Mouse (Mus musculus) liver, embryonic 11.5 days (tissue): Measurements from ENCODE around the gene Bicra. TPM values are rescaled to one million over a fixed set of nuclear protein-coding genes. Genes with fewer than 3 reads are reported as not detected.

Source experiments
- ATAC-seq: fragments of 200-750 bp; cut with Nextera tagmentation; replicated peaks from 2 replicates; pipeline ENCODE4 v1.8.0; 2017; ENCODE audit warnings: moderate number of reproducible peaks, mild to moderate bottlenecking, moderate TSS enrichment, moderate library complexity; ENCODE audit not compliant: low FRiP score
- DNase-seq: peaks from one replicate; pipeline ENCODE4 v3.0.0-alpha.2; 2017; ENCODE audit warnings: low spot score
- H3K27ac ChIP-seq: fragments of 300-500 bp; sonication (generic); 2 replicates; pipeline ENCODE4 v1.5.1; 2014; ENCODE audit warnings: mild to moderate bottlenecking, low read depth, low read length, control low read depth
- H3K27me3 ChIP-seq: fragments of 300-500 bp; sonication (generic); replicated peaks from 2 replicates; pipeline ENCODE4 v1.6.1; 2014; ENCODE audit warnings: low read length, mixed read lengths; ENCODE audit not compliant: control insufficient read depth, insufficient read depth
- H3K36me3 ChIP-seq: fragments of 300-500 bp; sonication (generic); 2 replicates; pipeline ENCODE4 v1.6.1; 2014; ENCODE audit warnings: mild to moderate bottlenecking, low read length, moderate library complexity, mixed read lengths; ENCODE audit not compliant: control insufficient read depth, insufficient read depth
- H3K4me1 ChIP-seq: fragments of 300-500 bp; sonication (generic); replicated peaks from 2 replicates; pipeline ENCODE4 v1.6.1; 2014; ENCODE audit warnings: low read length, mixed read lengths; ENCODE audit not compliant: control insufficient read depth, insufficient read depth
- H3K4me2 ChIP-seq: fragments of 300-500 bp; sonication (generic); 2 replicates; pipeline ENCODE4 v1.6.1; 2014; ENCODE audit warnings: mild to moderate bottlenecking, control low read depth, moderate library complexity
- H3K4me3 ChIP-seq: fragments of 300-500 bp; sonication (generic); 2 replicates; pipeline ENCODE4 v1.5.1; 2014; ENCODE audit warnings: low read depth, low read length, control low read depth
- H3K9ac ChIP-seq: fragments of 300-500 bp; sonication (generic); 2 replicates; pipeline ENCODE4 v1.6.1; 2014; ENCODE audit warnings: low read depth, low read length, control low read depth
- H3K9me3 ChIP-seq: fragments of 300-500 bp; sonication (generic); 2 replicates; pipeline ENCODE4 v1.6.1; 2016; ENCODE audit warnings: low read length, inconsistent platforms, mixed read lengths; ENCODE audit not compliant: control insufficient read depth
- WGBS: fragments of 180-500 bp; shearing (Covaris S2); extraction: QIAGEN DNeasy Blood & Tissue Kit; methylation state at CpG from one replicate; pipeline ENCODE4 v1.1.7; 2014; 5-methylcytosine and 5-hydroxymethylcytosine counted together
- polyA plus RNA-seq: library from polyadenylated mRNA; unstranded; fragments of >200 nt; fragmentation: Nextera tagmentation; extraction: Ambion mirVana; gene quantifications from 2 replicates; pipeline ENCODE4 v1.2.1, GENCODE M21; 2014

Bicra gene
- polyA plus RNA-seq, 1 experiment from 2014 or later, result 7.3 TPM

- Histone ChIP-seq H3K9ac (no peak overlapping the region), H3K4me3 (no peak overlapping the region), H3K36me3 (0 out of 2 replicates have a peak, but pooled peaks cover 3% of the 10 kb centered on the region), H3K4me1 (peaks cover 18% of the 10 kb centered on the region), H3K27me3 (no peaks in the 10 kb centered on the region), H3K4me2 (no peak overlapping the region), H3K27ac (no peak overlapping the region), H3K9me3 (no peaks in the 10 kb centered on the region)
- ATAC-seq, result no peak
- DNase-seq, result no peak
- 65% methylated on average over 5 of the region's 5 CpGs for WGBS
These were observed 45.5 kb downstream of the Bicra start for GRCm38 (mm10) chr7:16002171-16002570.

GRCm38 (mm10) chr7:16001691-16002090, 46.0 kb downstream of the Bicra start:
- Histone ChIP-seq H3K4me1 (peaks cover 18% of the 10 kb centered on the region), H3K4me2 (no peak overlapping the region), H3K36me3 (peaks cover 6% of the 10 kb centered on the region; the same call in 1 of the 2 replicates), H3K9me3 (no peaks in the 10 kb centered on the region), H3K27ac (no peak overlapping the region), H3K27me3 (no peaks in the 10 kb centered on the region), H3K4me3 (no peak overlapping the region), H3K9ac (no peak overlapping the region)
- 100% methylated on average over 1 of the region's 1 CpGs for WGBS
- ATAC-seq, result no peak
- no peak for DNase-seq

- DNase-seq, result no peak
- H3K9me3 ChIP-seq, result no peaks in the 10 kb centered on the region
- peaks cover 19% of the 10 kb centered on the region for H3K36me3 ChIP-seq
- no peak for ATAC-seq
- no peak overlapping the region for H3K9ac ChIP-seq
- 85% methylated on average over 4 of the region's 4 CpGs for WGBS
- H3K4me1 ChIP-seq, result no peaks in the 10 kb centered on the region
- H3K27ac ChIP-seq, result no peak overlapping the region
- H3K4me2 ChIP-seq, result no peak overlapping the region
- H3K4me3 ChIP-seq, result no peak overlapping the region
- no peaks in the 10 kb centered on the region for H3K27me3 ChIP-seq
These were observed 53.9 kb downstream of the Bicra start for GRCm38 (mm10) chr7:15993789-15994188.

- peaks cover 24% of the 10 kb centered on the region for H3K36me3 ChIP-seq
- H3K4me3 ChIP-seq, result no peak overlapping the region
- no peak overlapping the region for H3K27ac ChIP-seq
- H3K27me3 ChIP-seq, result no peaks in the 10 kb centered on the region
- no peak for ATAC-seq
- H3K9me3 ChIP-seq, result no peaks in the 10 kb centered on the region
- H3K9ac ChIP-seq, result no peak overlapping the region
- WGBS, result 72% methylated on average over 3 of the region's 3 CpGs
- no peaks in the 10 kb centered on the region for H3K4me1 ChIP-seq
- H3K4me2 ChIP-seq, result no peak overlapping the region
- no peak for DNase-seq
These were observed 54.6 kb downstream of the Bicra start for GRCm38 (mm10) chr7:15993152-15993551.

- DNase-seq, result no peak
- no peak for ATAC-seq
- H3K27me3 ChIP-seq, result no peaks in the 10 kb centered on the region
- H3K9me3 ChIP-seq, result no peaks in the 10 kb centered on the region
- no peak overlapping the region for H3K4me2 ChIP-seq
- H3K4me1 ChIP-seq, result no peaks in the 10 kb centered on the region
- H3K27ac ChIP-seq, result no peak overlapping the region
- H3K9ac ChIP-seq, result no peak overlapping the region
- H3K4me3 ChIP-seq, result no peak overlapping the region
- WGBS, result 67% methylated on average over 3 of the region's 3 CpGs
- peaks cover 32% of the 10 kb centered on the region for H3K36me3 ChIP-seq
These were observed 56.0 kb downstream of the Bicra start for GRCm38 (mm10) chr7:15991764-15992163.

GRCm38 (mm10) chr7:15987661-15988356, 59.9 kb downstream of the Bicra start:
- 94% methylated on average over 16 of the region's 16 CpGs for WGBS
- Histone ChIP-seq H3K9me3 (no peaks in the 10 kb centered on the region), H3K4me3 (no peak overlapping the region), H3K27me3 (no peaks in the 10 kb centered on the region), H3K36me3 (peaks cover 35% of the 10 kb centered on the region), H3K4me1 (no peaks in the 10 kb centered on the region; the same call in 1 of the 2 replicates), H3K27ac (no peak overlapping the region), H3K4me2 (no peak overlapping the region), H3K9ac (no peak overlapping the region)
- ATAC-seq (no peak), DNase-seq (no peak)

- H3K4me3 ChIP-seq, result no peak overlapping the region
- peaks cover 25% of the 10 kb centered on the region for H3K36me3 ChIP-seq
- 32% methylated on average over 4 of the region's 4 CpGs for WGBS
- H3K4me2 ChIP-seq, result no peak overlapping the region
- H3K4me1 ChIP-seq, result no peaks in the 10 kb centered on the region; the same call in 1 of the 2 replicates
- ATAC-seq, result no peak
- no peak overlapping the region for H3K9ac ChIP-seq
- H3K27me3 ChIP-seq, result no peaks in the 10 kb centered on the region
- no peak overlapping the region for H3K27ac ChIP-seq
- no peak for DNase-seq
- H3K9me3 ChIP-seq, result no peaks in the 10 kb centered on the region
These were observed 64.9 kb downstream of the Bicra start for GRCm38 (mm10) chr7:15982729-15983407.

GRCm38 (mm10) chr7:15981538-15981937, 66.2 kb downstream of the Bicra start:
- DNase-seq, result no peak
- H3K36me3 ChIP-seq, result peaks cover 14% of the 10 kb centered on the region
- no peak overlapping the region for H3K27ac ChIP-seq
- no peak overlapping the region for H3K9ac ChIP-seq
- no peaks in the 10 kb centered on the region for H3K9me3 ChIP-seq
- H3K4me2 ChIP-seq, result no peak overlapping the region
- WGBS, result 78% methylated on average over 4 of the region's 4 CpGs
- ATAC-seq, result no peak
- H3K4me1 ChIP-seq, result no peaks in the 10 kb centered on the region; the same call in 1 of the 2 replicates
- H3K27me3 ChIP-seq, result no peaks in the 10 kb centered on the region
- no peak overlapping the region for H3K4me3 ChIP-seq

- no peaks in the 10 kb centered on the region for H3K9me3 ChIP-seq
- H3K4me1 ChIP-seq, result no peaks in the 10 kb centered on the region; the same call in 1 of the 2 replicates
- H3K4me2 ChIP-seq, result no peak overlapping the region
- no peak overlapping the region for H3K9ac ChIP-seq
- H3K4me3 ChIP-seq, result no peak overlapping the region
- no peaks in the 10 kb centered on the region for H3K27me3 ChIP-seq
- no peak for ATAC-seq
- DNase-seq, result no peak
- peaks cover 12% of the 10 kb centered on the region for H3K36me3 ChIP-seq
- no peak overlapping the region for H3K27ac ChIP-seq
- WGBS, result 82% methylated on average over 8 of the region's 8 CpGs
These were observed 67.5 kb downstream of the Bicra start for GRCm38 (mm10) chr7:15980246-15980645.
